In the genomic region with DNA sequence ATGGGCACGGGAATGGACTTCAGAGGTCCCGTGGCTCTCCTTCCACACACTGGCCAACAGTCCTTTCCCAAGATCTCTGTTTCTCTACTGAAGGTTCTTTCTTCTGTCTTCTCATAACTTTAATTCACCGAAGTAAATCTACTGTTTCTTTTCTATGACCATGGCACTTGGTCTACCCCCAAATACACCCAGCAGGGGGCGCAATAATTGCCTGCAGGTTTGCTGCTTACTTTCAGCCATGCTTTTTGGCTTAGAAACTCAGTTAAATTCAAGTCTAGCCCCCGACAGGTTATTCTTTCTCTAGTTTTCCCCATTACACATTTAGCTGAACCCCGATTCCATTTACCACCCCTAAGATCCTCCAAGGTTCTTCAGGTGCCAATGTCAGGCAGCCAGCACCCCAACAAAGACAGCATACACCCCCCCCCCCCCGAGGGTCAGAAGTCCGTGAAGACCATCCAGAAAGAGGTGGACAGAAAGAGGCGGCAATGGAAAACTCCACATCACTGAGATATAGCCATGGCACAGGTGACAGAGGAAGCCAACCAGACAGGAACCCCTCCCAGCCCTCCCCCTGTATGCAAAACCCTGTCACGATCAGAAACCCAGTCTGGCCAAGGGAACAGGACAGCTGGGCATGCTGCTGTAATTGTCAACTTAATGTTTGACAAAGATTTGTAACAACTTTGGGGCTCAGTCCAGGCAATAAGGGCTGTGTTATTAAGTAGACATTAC, we compare ENCODE assay signal across 11 mouse cellular contexts. TPM values are rescaled to one million over a fixed set of nuclear protein-coding genes. Genes with fewer than 3 reads are reported as not detected.
A peak's percentile ranks its signal among the peaks of the same experiment; 100 is the strongest.
DNase-seq lines count a peak whose midpoint lies in the region; ATAC-seq and TF ChIP-seq lines count a peak whose summit lies in the region.
"Had no signal": no experiment of that assay in that cellular context is flagged by ENCODE, and none has a peak within 500 bp of the region (broad histone marks: within the 10 kb centered on the region; RNA-seq: fewer than 3 reads in every experiment).

No protein-coding gene starts in this region.

- H3K4me1 ChIP-seq in intestine, embryonic 14.5 days (replicated peaks; ENCODE audit: control insufficient read depth, insufficient read depth, low read length) = no peaks in the 10 kb centered on the region
- H3K4me1 ChIP-seq in intestine, embryonic 16.5 days (ENCODE audit: control insufficient read depth, insufficient read depth, low read length) = no peaks in the 10 kb centered on the region
- no peaks in the 10 kb centered on the region for H3K4me1 ChIP-seq in forebrain, embryonic 10.5 days
- H3K4me1 ChIP-seq: embryonic facial prominence, embryonic 13.5 days; limb, embryonic 12.5 days; stomach, embryonic 15.5 days had no signal

- no peak overlapping the region for H3K9ac ChIP-seq in intestine, embryonic 14.5 days (ENCODE audit: low read length)
- no peak overlapping the region for H3K9ac ChIP-seq in intestine, embryonic 16.5 days (ENCODE audit: low read depth, low read length)
- H3K9ac ChIP-seq: embryonic facial prominence, embryonic 13.5 days; limb, embryonic 12.5 days; stomach, embryonic 15.5 days had no signal

- H3K4me2 ChIP-seq in intestine, embryonic 14.5 days (ENCODE audit: low read length) = no peak overlapping the region
- no peak overlapping the region for H3K4me2 ChIP-seq in intestine, embryonic 16.5 days (ENCODE audit: low read depth, low read length)
- H3K4me2 ChIP-seq: embryonic facial prominence, embryonic 13.5 days; limb, embryonic 12.5 days; stomach, embryonic 15.5 days had no signal

- no peak overlapping the region for H3K27ac ChIP-seq in intestine, embryonic 14.5 days (ENCODE audit: low read depth)
- no peak overlapping the region for H3K27ac ChIP-seq in intestine, embryonic 16.5 days (ENCODE audit: low read length)
- no peak overlapping the region for H3K27ac ChIP-seq in left cerebral cortex, adult 2 months
- H3K27ac ChIP-seq in forebrain, embryonic 10.5 days = no peak overlapping the region
- H3K27ac ChIP-seq: embryonic facial prominence, embryonic 13.5 days; limb, embryonic 12.5 days; stomach, embryonic 15.5 days had no signal

- H3K9me3 ChIP-seq in intestine, embryonic 14.5 days (ENCODE audit: control insufficient read depth, low read length) = no peaks in the 10 kb centered on the region
- H3K9me3 ChIP-seq in intestine, embryonic 16.5 days (ENCODE audit: control insufficient read depth, low read length) = no peaks in the 10 kb centered on the region
- H3K9me3 ChIP-seq in forebrain, embryonic 10.5 days = no peaks in the 10 kb centered on the region
- H3K9me3 ChIP-seq: embryonic facial prominence, embryonic 13.5 days; limb, embryonic 12.5 days; stomach, embryonic 15.5 days had no signal

- no peak for ATAC-seq in intestine, embryonic 14.5 days (replicated peaks; ENCODE audit: low FRiP score, low TSS enrichment, low read depth)
- no peak for ATAC-seq in intestine, embryonic 16.5 days

- no peak overlapping the region for H3K4me3 ChIP-seq in intestine, embryonic 14.5 days (ENCODE audit: low read depth, low read length)
- no peak overlapping the region for H3K4me3 ChIP-seq in intestine, embryonic 16.5 days (ENCODE audit: low read length)
- H3K4me3 ChIP-seq in left cerebral cortex, adult 2 months = no peak overlapping the region
- H3K4me3 ChIP-seq in forebrain, embryonic 10.5 days = no peak overlapping the region
- H3K4me3 ChIP-seq: embryonic facial prominence, embryonic 13.5 days; limb, embryonic 12.5 days; stomach, embryonic 15.5 days had no signal

- H3K27me3 ChIP-seq in intestine, embryonic 14.5 days (replicated peaks; ENCODE audit: control insufficient read depth, insufficient read depth, low read length) = no peaks in the 10 kb centered on the region
- no peaks in the 10 kb centered on the region for H3K27me3 ChIP-seq in intestine, embryonic 16.5 days (replicated peaks; ENCODE audit: control insufficient read depth, insufficient read depth, low read length)
- H3K27me3 ChIP-seq in forebrain, embryonic 10.5 days (ENCODE audit: poor library complexity, severe bottlenecking) = no peaks in the 10 kb centered on the region
- H3K27me3 ChIP-seq: embryonic facial prominence, embryonic 13.5 days; limb, embryonic 12.5 days; stomach, embryonic 15.5 days had no signal

- WGBS in intestine, embryonic 14.5 days = 76% methylated on average over 10 of the region's 10 CpGs
- 77% methylated on average over 10 of the region's 10 CpGs for WGBS in intestine, embryonic 16.5 days
- 79% methylated on average over 10 of the region's 10 CpGs for WGBS in forebrain, embryonic 10.5 days

- H3K36me3 ChIP-seq in intestine, embryonic 14.5 days (ENCODE audit: control insufficient read depth, insufficient read depth, low read length) = peaks cover 28% of the 10 kb centered on the region
- H3K36me3 ChIP-seq in intestine, embryonic 16.5 days (ENCODE audit: control insufficient read depth, insufficient read depth, low read length) = 0 out of 2 replicates have a peak, but pooled peaks cover 3% of the 10 kb centered on the region
- H3K36me3 ChIP-seq in forebrain, embryonic 10.5 days (replicated peaks) = no peaks in the 10 kb centered on the region
- H3K36me3 ChIP-seq: embryonic facial prominence, embryonic 13.5 days had no signal

- peak; percentile 73 for DNase-seq in intestine, embryonic 14.5 days (ENCODE audit: low spot score)
- DNase-seq in A20 (ENCODE audit: low read depth, low spot score) (peak; percentile 65), NIH3T3 (ENCODE audit: low read depth) (peak; percentile 54)
- DNase-seq in embryo, embryonic 10.5 days (ENCODE audit: low spot score) = peak; percentile 41
- DNase-seq in left cerebral cortex, adult 2 months (ENCODE audit: extremely low spot score in 1 of 2, low spot score in 2 of 2) = peak; percentile 32 to 36
- DNase-seq in retina, embryonic 14.5 days (ENCODE audit: low spot score) = peak; percentile 61
- no peak for DNase-seq in forebrain, embryonic 10.5 days (ENCODE audit: extremely low spot score, low spot score)

- intact Hi-C loops in left cerebral cortex, adult 2 months (cut with DNase I) = loop anchor here (2.0 kb wide), 1 partner anchor 186 kb away; no protein-coding TSS in a partner anchor

- peak; percentile 73 for TF ChIP-seq CTCF in left cerebral cortex, adult 2 months (IDR thresholded peaks at IDR 0.05)

RNA-seq across cellular contexts. Expression of a gene that starts 18.6 kb away (rescaled TPM):
- 133 and 149 TPM in 2 replicates for polyA plus RNA-seq in intestine, embryonic 14.5 days (2014; fragmentation: Nextera tagmentation; extraction: Ambion mirVana)
- 121 and 131 TPM in 2 replicates for polyA plus RNA-seq in intestine, embryonic 16.5 days (2015; fragmentation: Nextera tagmentation; extraction: Ambion mirVana)
- total RNA-seq in left cerebral cortex, adult 2 months (2021) = 10 to 100 TPM; 55.5 to 59.7 TPM
- polyA plus RNA-seq in forebrain, embryonic 10.5 days (2016; fragmentation: Nextera tagmentation; extraction: Ambion mirVana) = 113 and 122 TPM in 2 replicates

RNA-seq across cellular contexts. Expression of a gene that starts 18.6 kb away (rescaled TPM):
- polyA plus RNA-seq in intestine, embryonic 14.5 days (2014; fragmentation: Nextera tagmentation; extraction: Ambion mirVana) = 53.6 and 60.3 TPM in 2 replicates
- polyA plus RNA-seq in intestine, embryonic 16.5 days (2015; fragmentation: Nextera tagmentation; extraction: Ambion mirVana) = 63.8 and 65.9 TPM in 2 replicates
- 10 to 100 TPM; 63.5 to 64.2 TPM for total RNA-seq in left cerebral cortex, adult 2 months (2021)
- polyA plus RNA-seq in forebrain, embryonic 10.5 days (2016; fragmentation: Nextera tagmentation; extraction: Ambion mirVana) = 62.4 and 64.3 TPM in 2 replicates
